Mouse (Mus musculus) spleen, postnatal 14 days (tissue): ENCODE results near the gene Daam1.
A peak's percentile ranks its signal among the peaks of the same experiment; 100 is the strongest.

ENCODE experiments used
- DNase-seq, 2 experiments: peaks; one replicate each; pipeline ENCODE4 v3.0.0; 2021 to 2022; ENCODE audit warnings: low spot score in 2 of 2

Daam1 gene

GRCm38 (mm10) chr12:71830607-71831257, at the start of gene Daam1:
TSS of gene Daam1 (plus strand) at chr12:71831078.
- DNase-seq, result peak; percentile 72 to 74

GRCm38 (mm10) chr12:71781220-71781619, 49.7 kb upstream of the Daam1 start:
- DNase-seq, result no peak

GRCm38 (mm10) chr12:71783970-71784369, 46.9 kb upstream of the Daam1 start:
- no peak for DNase-seq

- no peak for DNase-seq
Measured at GRCm38 (mm10) chr12:71784666-71785255, 46.1 kb upstream of the Daam1 start.

GRCm38 (mm10) chr12:71786521-71786920, 44.4 kb upstream of the Daam1 start:
- no peak for DNase-seq

GRCm38 (mm10) chr12:71788791-71789190, 42.1 kb upstream of the Daam1 start:
- no peak for DNase-seq

GRCm38 (mm10) chr12:71790581-71790980, 40.3 kb upstream of the Daam1 start:
- no peak for DNase-seq

GRCm38 (mm10) chr12:71793114-71793513, 37.8 kb upstream of the Daam1 start:
- no peak for DNase-seq

- no peak for DNase-seq
Measured at GRCm38 (mm10) chr12:71795626-71796025, 35.3 kb upstream of the Daam1 start.

- no peak for DNase-seq
Measured at GRCm38 (mm10) chr12:71796517-71796916, 34.4 kb upstream of the Daam1 start.

GRCm38 (mm10) chr12:71807306-71807705, 23.6 kb upstream of the Daam1 start:
- DNase-seq, result no peak

- no peak for DNase-seq
Measured at GRCm38 (mm10) chr12:71808631-71809030, 22.2 kb upstream of the Daam1 start.

GRCm38 (mm10) chr12:71809550-71809949, 21.3 kb upstream of the Daam1 start:
- DNase-seq, result no peak

GRCm38 (mm10) chr12:71812567-71812966, 18.3 kb upstream of the Daam1 start:
- DNase-seq, result no peak

- no peak for DNase-seq
Measured at GRCm38 (mm10) chr12:71813251-71813650, 17.6 kb upstream of the Daam1 start.

GRCm38 (mm10) chr12:71813761-71814160, 17.1 kb upstream of the Daam1 start:
- DNase-seq, result no peak

GRCm38 (mm10) chr12:71820094-71820493, 10.8 kb upstream of the Daam1 start:
- DNase-seq, result no peak

- DNase-seq, result no peak
Measured at GRCm38 (mm10) chr12:71821272-71821671, 9.6 kb upstream of the Daam1 start.

GRCm38 (mm10) chr12:71821743-71822142, 9.1 kb upstream of the Daam1 start:
- DNase-seq, result no peak

GRCm38 (mm10) chr12:71824927-71825326, 6.0 kb upstream of the Daam1 start:
- DNase-seq, result no peak

- no peak for DNase-seq
Measured at GRCm38 (mm10) chr12:71830139-71830538, 739 bp upstream of the Daam1 start.

- DNase-seq, result peak; percentile 25 to 29
Measured at GRCm38 (mm10) chr12:71831258-71832087, 595 bp downstream of the Daam1 start.

- DNase-seq, result peak; percentile 38 to 50
Measured at GRCm38 (mm10) chr12:71832225-71832624, 1.3 kb downstream of the Daam1 start.
